Mouse (Mus musculus) E14TG2a.4 (cell line): Measurements from ENCODE around the gene Dach1.

ENCODE experiments used
- H3K27me3 ChIP-seq: 2 replicates; pipeline ENCODE4 v1.6.1; 2014; ENCODE audit warnings: low read length, control low read depth; ENCODE audit not compliant: insufficient read depth
- H3K36me3 ChIP-seq: 2 replicates; pipeline ENCODE4 v1.6.1; 2014; ENCODE audit warnings: low read length, control low read depth; ENCODE audit not compliant: insufficient read depth
- H3K4me1 ChIP-seq: replicated peaks from 2 replicates; pipeline ENCODE4 v1.6.1; 2014; ENCODE audit warnings: low read depth, low read length, control low read depth
- H3K4me3 ChIP-seq: replicated peaks from 2 replicates; pipeline ENCODE4 v1.5.1; 2014; ENCODE audit warnings: mild to moderate bottlenecking, low read length
- H3K9me3 ChIP-seq: 2 replicates; pipeline ENCODE4 v1.6.1; 2014; ENCODE audit warnings: low read length, control low read depth
- CTCF ChIP-seq: conservative IDR thresholded peaks from 2 replicates; pipeline ENCODE4 v1.5.1; 2014; ENCODE audit warnings: low read length
- NANOG ChIP-seq: IDR thresholded peaks from 2 replicates; pipeline ENCODE4 v1.6.1; 2014; ENCODE audit warnings: borderline replicate concordance, low read length, mixed read lengths
- POU5F1 ChIP-seq: IDR thresholded peaks from 2 replicates; pipeline ENCODE4 v1.6.1; 2014; ENCODE audit warnings: low read length, borderline replicate concordance

Gene Dach1

GRCm38 (mm10) chr14:97829865-97830264 lies 339.7 kb downstream of the Dach1 start:
- TF ChIP-seq POU5F1 (no peak), CTCF (no peak; the same call in 1 of the 2 replicates), NANOG (no peak)
- Histone ChIP-seq H3K4me3 (no peak overlapping the region), H3K9me3 (no peaks in the 10 kb centered on the region), H3K27me3 (no peaks in the 10 kb centered on the region), H3K4me1 (no peaks in the 10 kb centered on the region), H3K36me3 (no peaks in the 10 kb centered on the region)

- Histone ChIP-seq H3K27me3 (no peaks in the 10 kb centered on the region), H3K4me1 (no peaks in the 10 kb centered on the region), H3K4me3 (no peak overlapping the region), H3K36me3 (no peaks in the 10 kb centered on the region), H3K9me3 (no peaks in the 10 kb centered on the region)
- TF ChIP-seq POU5F1: no peak
- TF ChIP-seq NANOG: no peak
- no peak for TF ChIP-seq CTCF
Observed at GRCm38 (mm10) chr14:97814555-97815175, 354.9 kb downstream of the Dach1 start.

GRCm38 (mm10) chr14:97813557-97813956 lies 356.0 kb downstream of the Dach1 start:
- Histone ChIP-seq H3K36me3 (no peaks in the 10 kb centered on the region), H3K4me1 (no peaks in the 10 kb centered on the region), H3K27me3 (no peaks in the 10 kb centered on the region), H3K9me3 (no peaks in the 10 kb centered on the region), H3K4me3 (no peak overlapping the region)
- no peak for TF ChIP-seq POU5F1
- TF ChIP-seq CTCF: no peak
- no peak for TF ChIP-seq NANOG

- Histone ChIP-seq H3K4me1 (no peaks in the 10 kb centered on the region), H3K36me3 (no peaks in the 10 kb centered on the region), H3K4me3 (no peak overlapping the region), H3K27me3 (no peaks in the 10 kb centered on the region), H3K9me3 (no peaks in the 10 kb centered on the region)
- no peak for TF ChIP-seq CTCF
- TF ChIP-seq POU5F1: no peak
- no peak for TF ChIP-seq NANOG
Observed at GRCm38 (mm10) chr14:97795385-97795952, 374.1 kb downstream of the Dach1 start.

- TF ChIP-seq CTCF (no peak), NANOG (no peak), POU5F1 (no peak)
- Histone ChIP-seq H3K4me1 (no peaks in the 10 kb centered on the region), H3K4me3 (no peak overlapping the region), H3K27me3 (no peaks in the 10 kb centered on the region), H3K9me3 (peaks cover 17% of the 10 kb centered on the region), H3K36me3 (no peaks in the 10 kb centered on the region)
Observed at GRCm38 (mm10) chr14:97774135-97774767, 395.3 kb downstream of the Dach1 start.

GRCm38 (mm10) chr14:97754400-97754799 lies 415.2 kb downstream of the Dach1 start:
- Histone ChIP-seq H3K9me3 (no peaks in the 10 kb centered on the region), H3K4me1 (no peaks in the 10 kb centered on the region), H3K27me3 (no peaks in the 10 kb centered on the region), H3K4me3 (no peak overlapping the region), H3K36me3 (no peaks in the 10 kb centered on the region)
- TF ChIP-seq NANOG (no peak), CTCF (no peak), POU5F1 (no peak)

GRCm38 (mm10) chr14:97753973-97754372 lies 415.6 kb downstream of the Dach1 start:
- H3K9me3 ChIP-seq: no peaks in the 10 kb centered on the region
- H3K27me3 ChIP-seq: no peaks in the 10 kb centered on the region
- H3K36me3 ChIP-seq: no peaks in the 10 kb centered on the region
- no peaks in the 10 kb centered on the region for H3K4me1 ChIP-seq
- TF ChIP-seq POU5F1 (no peak), CTCF (no peak), NANOG (no peak)
- H3K4me3 ChIP-seq: no peak overlapping the region

- Histone ChIP-seq H3K4me3 (no peak overlapping the region), H3K4me1 (no peaks in the 10 kb centered on the region), H3K36me3 (no peaks in the 10 kb centered on the region), H3K9me3 (no peaks in the 10 kb centered on the region), H3K27me3 (no peaks in the 10 kb centered on the region)
- TF ChIP-seq CTCF (no peak), POU5F1 (no peak), NANOG (no peak)
Observed at GRCm38 (mm10) chr14:97743252-97743651, 426.3 kb downstream of the Dach1 start.

- Histone ChIP-seq H3K4me3 (no peak overlapping the region), H3K36me3 (no peaks in the 10 kb centered on the region), H3K9me3 (no peaks in the 10 kb centered on the region), H3K4me1 (no peaks in the 10 kb centered on the region), H3K27me3 (no peaks in the 10 kb centered on the region)
- TF ChIP-seq CTCF (no peak), POU5F1 (no peak), NANOG (no peak)
Observed at GRCm38 (mm10) chr14:97742785-97743184, 426.8 kb downstream of the Dach1 start.
